Mouse (Mus musculus) CH12.LX (cell line): Measurements from ENCODE around the gene Exosc7.

Experiments used
- BHLHE40 ChIP-seq: IDR thresholded peaks from 2 replicates; pipeline ENCODE4 v1.6.1; 2011; ENCODE audit warnings: mild to moderate bottlenecking, low read depth, low read length, improper control_type of control experiment
- CTCF ChIP-seq, 2 experiments: IDR thresholded peaks in 1 of 2; conservative IDR thresholded peaks in 1 of 2; 2 replicates each; pipeline ENCODE4 v1.5.1; 2011 to 2012; ENCODE audit warnings: low read depth in 2 of 2, low read length in 2 of 2, improper control_type of control experiment in 1 of 2, inconsistent platforms in 1 of 2, mild to moderate bottlenecking in 1 of 2, moderate library complexity in 1 of 2
- ELF1 ChIP-seq: IDR thresholded peaks from 2 replicates; pipeline ENCODE4 v1.6.1; 2014; ENCODE audit warnings: low read depth, mild to moderate bottlenecking, inconsistent platforms, low read length, improper control_type of control experiment
- JUN ChIP-seq: IDR thresholded peaks from 2 replicates; pipeline ENCODE4 v1.6.1; 2011; ENCODE audit warnings: low read depth, mild to moderate bottlenecking, low read length, improper control_type of control experiment, moderate library complexity; ENCODE audit not compliant: insufficient read depth
- NELFE ChIP-seq: IDR thresholded peaks from 2 replicates; pipeline ENCODE4 v1.6.1; 2011; ENCODE audit warnings: low read depth, low read length, improper control_type of control experiment
- POLR2A ChIP-seq: IDR thresholded peaks from 2 replicates; pipeline ENCODE4 v1.6.1; 2011; ENCODE audit warnings: low read depth, mild to moderate bottlenecking, improper control_type of control experiment, low read length
- POLR2AphosphoS2 ChIP-seq: IDR thresholded peaks from 2 replicates; pipeline ENCODE4 v1.6.1; 2011; ENCODE audit warnings: low read depth, low read length, improper control_type of control experiment
- RAD21 ChIP-seq: IDR thresholded peaks from 2 replicates; pipeline ENCODE4 v1.6.1; 2011; ENCODE audit warnings: low read depth, mild to moderate bottlenecking, low read length, improper control_type of control experiment, moderate library complexity
- SMC3 ChIP-seq: IDR thresholded peaks from 2 replicates; pipeline ENCODE4 v1.6.1; 2011; ENCODE audit warnings: low read depth, low read length, improper control_type of control experiment
- ZC3H11A ChIP-seq: IDR thresholded peaks from 2 replicates; pipeline ENCODE4 v1.6.1; 2012; ENCODE audit warnings: low read depth, mild to moderate bottlenecking, inconsistent platforms, low read length, improper control_type of control experiment
- ZMIZ1 ChIP-seq: IDR thresholded peaks from 2 replicates; pipeline ENCODE4 v1.6.1; 2012; ENCODE audit warnings: low read depth, mild to moderate bottlenecking, inconsistent platforms, low read length, improper control_type of control experiment

GRCm38 (mm10) chr9:123150241-123151020 lies 37.4 kb downstream of the Exosc7 start, which contains the start of gene Clec3b:
- TF ChIP-seq CTCF (conservative IDR thresholded peaks at IDR 0.05 in 1 of 2, IDR thresholded peaks at IDR 0.05 in 1 of 2; ENCODE audit: low read depth in 2 of 2, low read length in 2 of 2) (no peak), NELFE (no peak), ELF1 (no peak), ZMIZ1 (no peak), RAD21 (no peak), ZC3H11A (no peak), SMC3 (no peak), POLR2AphosphoS2 (no peak), BHLHE40 (no peak), JUN (no peak), POLR2A (no peak)
